ENCODE assay signal across 23 mouse cellular contexts in the genomic region with DNA sequence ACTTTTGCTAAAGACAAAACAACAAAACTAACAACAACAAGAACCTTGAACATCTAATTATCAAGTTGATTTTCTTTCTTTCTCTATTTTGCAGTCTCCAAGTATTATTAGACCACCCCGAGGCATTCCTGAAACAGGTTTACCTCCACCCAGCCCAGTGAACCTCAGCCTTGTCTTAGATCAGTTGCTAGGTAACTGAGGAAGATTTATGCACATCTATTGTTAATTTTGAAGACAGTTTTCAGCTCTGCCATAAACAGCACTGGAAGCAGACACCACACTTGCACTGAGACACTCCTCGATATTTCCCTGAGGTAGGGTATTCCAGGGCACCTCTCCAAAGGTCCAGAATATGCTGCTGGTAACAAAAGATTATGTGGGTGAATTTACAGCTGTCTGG. TPM values are rescaled to one million over a fixed set of nuclear protein-coding genes. Genes with fewer than 3 reads are reported as not detected.
DNase-seq lines count a peak whose midpoint lies in the region; ATAC-seq and TF ChIP-seq lines count a peak whose summit lies in the region.
"Had no signal": no experiment of that assay in that cellular context is flagged by ENCODE, and none has a peak within 500 bp of the region (broad histone marks: within the 10 kb centered on the region; RNA-seq: fewer than 3 reads in every experiment).

No protein-coding gene starts in this region.

- no peak overlapping the region for H3K9ac ChIP-seq in forebrain, embryonic 15.5 days (replicated peaks)
- no peak overlapping the region for H3K9ac ChIP-seq in forebrain, embryonic 12.5 days
- H3K9ac ChIP-seq in midbrain, embryonic 14.5 days (replicated peaks; ENCODE audit: low read length), result no peak overlapping the region
- H3K9ac ChIP-seq in midbrain, embryonic 11.5 days (ENCODE audit: low read length), result no peak overlapping the region
- no peak overlapping the region for H3K9ac ChIP-seq in hindbrain, postnatal 0 days (replicated peaks; ENCODE audit: low read length)
- H3K9ac ChIP-seq: limb, embryonic 12.5 days; liver, postnatal 0 days had no signal

- H3K4me2 ChIP-seq in forebrain, embryonic 15.5 days (replicated peaks), result no peak overlapping the region
- H3K4me2 ChIP-seq in forebrain, embryonic 12.5 days, result no peak overlapping the region
- H3K4me2 ChIP-seq in midbrain, embryonic 14.5 days (ENCODE audit: low read length), result no peak overlapping the region
- no peak overlapping the region for H3K4me2 ChIP-seq in midbrain, embryonic 11.5 days
- no peak overlapping the region for H3K4me2 ChIP-seq in hindbrain, postnatal 0 days (ENCODE audit: low read depth, low read length)
- H3K4me2 ChIP-seq: heart, embryonic 11.5 days; limb, embryonic 12.5 days; liver, embryonic 11.5 days had no signal

- no peak for ATAC-seq in forebrain, embryonic 15.5 days (replicated peaks)
- no peak for ATAC-seq in forebrain, embryonic 12.5 days (ENCODE audit: low FRiP score)
- no peak for ATAC-seq in midbrain, embryonic 14.5 days (ENCODE audit: low FRiP score, low TSS enrichment)
- no peak for ATAC-seq in midbrain, embryonic 11.5 days (ENCODE audit: low FRiP score)
- no peak for ATAC-seq in hindbrain, postnatal 0 days
- ATAC-seq: intestine, postnatal 0 days; liver, postnatal 0 days had no signal

- 45% methylated on average over 2 of the region's 2 CpGs for WGBS in forebrain, embryonic 15.5 days
- WGBS in forebrain, embryonic 12.5 days, result 54% methylated on average over 2 of the region's 2 CpGs
- WGBS in midbrain, embryonic 14.5 days, result 26% methylated on average over 2 of the region's 2 CpGs
- WGBS in midbrain, embryonic 11.5 days, result 64% methylated on average over 2 of the region's 2 CpGs
- WGBS in hindbrain, postnatal 0 days, result 29% methylated on average over 2 of the region's 2 CpGs

- peak; percentile 47 for DNase-seq in midbrain, embryonic 14.5 days
- no peak for DNase-seq in midbrain, embryonic 11.5 days (ENCODE audit: low spot score, missing footprints)
- DNase-seq in hindbrain, postnatal 0 days (ENCODE audit: low spot score), result peak; percentile 41
- no peak for DNase-seq in adrenal gland, adult 2 months
- DNase-seq in heart, postnatal 36 days, result no peak
- DNase-seq: adrenal gland, postnatal 25 days; cerebellum, adult 11 months; cerebellum, postnatal 10 days; gastrocnemius, postnatal 14 days; kidney, postnatal 25 days; liver, postnatal 0 days; lung, postnatal 10 days; retina, postnatal 1 day; right cerebral cortex, postnatal 25 days; thymus, adult 18-20 months; thymus, postnatal 36 days had no signal

- TF ChIP-seq CTCF in hindbrain, postnatal 0 days (IDR thresholded peaks at IDR 0.05; ENCODE audit: low read depth), result no peak

- H3K36me3 ChIP-seq in forebrain, embryonic 15.5 days, result no peaks in the 10 kb centered on the region
- H3K36me3 ChIP-seq in forebrain, embryonic 12.5 days (replicated peaks), result no peaks in the 10 kb centered on the region
- H3K36me3 ChIP-seq in midbrain, embryonic 14.5 days (ENCODE audit: control insufficient read depth, insufficient read depth, low read length), result no peaks in the 10 kb centered on the region
- no peaks in the 10 kb centered on the region for H3K36me3 ChIP-seq in midbrain, embryonic 11.5 days (ENCODE audit: control insufficient read depth, insufficient read depth, low read length)
- H3K36me3 ChIP-seq in hindbrain, postnatal 0 days (ENCODE audit: insufficient read depth, low read length), result no peaks in the 10 kb centered on the region
- H3K36me3 ChIP-seq: embryonic facial prominence, embryonic 10.5 days; limb, embryonic 12.5 days had no signal

- H3K27me3 ChIP-seq in forebrain, embryonic 15.5 days, result no peaks in the 10 kb centered on the region
- H3K27me3 ChIP-seq in forebrain, embryonic 12.5 days, result no peaks in the 10 kb centered on the region
- no peaks in the 10 kb centered on the region for H3K27me3 ChIP-seq in midbrain, embryonic 14.5 days (ENCODE audit: control insufficient read depth, insufficient read depth, low read length)
- no peaks in the 10 kb centered on the region for H3K27me3 ChIP-seq in midbrain, embryonic 11.5 days (ENCODE audit: control insufficient read depth, insufficient read depth, low read length)
- no peaks in the 10 kb centered on the region for H3K27me3 ChIP-seq in hindbrain, postnatal 0 days (ENCODE audit: insufficient read depth, low read length)
- H3K27me3 ChIP-seq: limb, embryonic 12.5 days had no signal

- H3K27ac ChIP-seq in forebrain, embryonic 15.5 days (replicated peaks), result peak overlapping the region; percentile 60
- H3K27ac ChIP-seq in forebrain, embryonic 12.5 days, result no peak overlapping the region
- peak overlapping the region; percentile 56 for H3K27ac ChIP-seq in midbrain, embryonic 14.5 days (replicated peaks; ENCODE audit: low read depth, low read length)
- no peak overlapping the region for H3K27ac ChIP-seq in midbrain, embryonic 11.5 days (ENCODE audit: low read depth, low read length)
- no peak overlapping the region for H3K27ac ChIP-seq in hindbrain, postnatal 0 days
- H3K27ac ChIP-seq: embryonic facial prominence, embryonic 10.5 days; limb, embryonic 12.5 days had no signal

- no peak overlapping the region for H3K4me3 ChIP-seq in forebrain, embryonic 15.5 days
- no peak overlapping the region for H3K4me3 ChIP-seq in forebrain, embryonic 12.5 days (replicated peaks)
- H3K4me3 ChIP-seq in midbrain, embryonic 14.5 days (replicated peaks; ENCODE audit: low read depth, low read length), result no peak overlapping the region
- H3K4me3 ChIP-seq in midbrain, embryonic 11.5 days (ENCODE audit: low read depth, low read length), result no peak overlapping the region
- no peak overlapping the region for H3K4me3 ChIP-seq in hindbrain, postnatal 0 days (ENCODE audit: low read length)
- H3K4me3 ChIP-seq: embryonic facial prominence, embryonic 10.5 days; limb, embryonic 12.5 days had no signal

- H3K9me3 ChIP-seq in forebrain, embryonic 15.5 days, result no peaks in the 10 kb centered on the region
- H3K9me3 ChIP-seq in forebrain, embryonic 12.5 days, result no peaks in the 10 kb centered on the region
- no peaks in the 10 kb centered on the region for H3K9me3 ChIP-seq in midbrain, embryonic 14.5 days (ENCODE audit: control insufficient read depth, low read length)
- H3K9me3 ChIP-seq in midbrain, embryonic 11.5 days (ENCODE audit: control insufficient read depth, low read length), result no peaks in the 10 kb centered on the region
- H3K9me3 ChIP-seq in hindbrain, postnatal 0 days (ENCODE audit: low read length), result no peaks in the 10 kb centered on the region
- H3K9me3 ChIP-seq: embryonic facial prominence, embryonic 10.5 days; limb, embryonic 12.5 days had no signal

- H3K4me1 ChIP-seq in forebrain, embryonic 15.5 days, result peaks cover 22% of the 10 kb centered on the region
- peaks cover 13% of the 10 kb centered on the region for H3K4me1 ChIP-seq in forebrain, embryonic 12.5 days
- peaks cover 24% of the 10 kb centered on the region for H3K4me1 ChIP-seq in midbrain, embryonic 14.5 days (ENCODE audit: control insufficient read depth, insufficient read depth, low read length)
- peaks cover 6% of the 10 kb centered on the region for H3K4me1 ChIP-seq in midbrain, embryonic 11.5 days (ENCODE audit: control insufficient read depth, insufficient read depth, low read length)
- H3K4me1 ChIP-seq in hindbrain, postnatal 0 days (ENCODE audit: insufficient read depth, low read length), result no peaks in the 10 kb centered on the region; the same call in 1 of the 2 replicates

- intact Hi-C loops in heart, postnatal 36 days (cut with DNase I), result no loop called here

RNA-seq across cellular contexts. Expression of gene Prickle2, which starts 18.4 kb away (rescaled TPM):
- polyA plus RNA-seq in forebrain, embryonic 15.5 days (2015; fragmentation: Nextera tagmentation; extraction: Ambion mirVana), result 8.3 and 9.1 TPM in 2 replicates
- polyA plus RNA-seq in forebrain, embryonic 12.5 days (2016; fragmentation: Nextera tagmentation; extraction: Ambion mirVana), result 6.4 and 6.5 TPM in 2 replicates
- 14.9 and 18.0 TPM in 2 replicates for polyA plus RNA-seq in midbrain, embryonic 14.5 days (2014; fragmentation: Nextera tagmentation; extraction: Ambion mirVana)
- polyA plus RNA-seq in midbrain, embryonic 11.5 days (2014; fragmentation: Nextera tagmentation; extraction: Ambion mirVana), result 6.8 and 7.7 TPM in 2 replicates
- total RNA-seq in hindbrain, postnatal 0 days (2014; rRNA removed), result 37.7 and 38.7 TPM in 2 replicates
- polyA plus RNA-seq in hindbrain, postnatal 0 days (2015; fragmentation: Nextera tagmentation; extraction: Ambion mirVana), result 11.3 and 11.6 TPM in 2 replicates
- total RNA-seq in adrenal gland, adult 2 months (2021), result 10 to 100 TPM in 1 of 2 experiments, 1 to 10 TPM in 1; 5.0 to 11.1 TPM
- polyA plus RNA-seq in adrenal gland, adult 2 months (2012; rRNA removed), result 1.8 and 2.4 TPM in 2 replicates
- 1 to 10 TPM; 5.9 TPM for total RNA-seq in heart, postnatal 36 days (2021)

Comparison
In these comparisons a context has a peak if more than half of its experiments do, and no peak if none do; other contexts are left out.
1. H3K27ac ChIP-seq: peak in forebrain, embryonic 15.5 days (single experiment) and midbrain, embryonic 14.5 days (single experiment); none in forebrain, embryonic 12.5 days (single experiment), midbrain, embryonic 11.5 days (single experiment) and hindbrain, postnatal 0 days (single experiment).
2. DNase-seq: peak in midbrain, embryonic 14.5 days (single experiment) and hindbrain, postnatal 0 days (single experiment); none in midbrain, embryonic 11.5 days (single experiment), adrenal gland, adult 2 months (single experiment) and heart, postnatal 36 days (0 of 2).